Mouse (Mus musculus) left cerebral cortex, adult 2 months (tissue): ENCODE data around the gene Zbp1. TPM values are rescaled to one million over a fixed set of nuclear protein-coding genes. Genes with fewer than 3 reads are reported as not detected.

Experiments
- DNase-seq, 2 experiments: peaks; one replicate each; pipeline ENCODE4 v3.0.0; 2021 to 2022; ENCODE audit warnings: low spot score in 2 of 2, mixed read lengths in 1 of 2; ENCODE audit errors: extremely low spot score in 1 of 2
- H3K27ac ChIP-seq: fragments of 200-600 bp; 2 replicates; pipeline ENCODE4 v1.8.1; 2022
- H3K4me3 ChIP-seq: fragments of 200-600 bp; 2 replicates; pipeline ENCODE4 v1.8.1; 2022
- CTCF ChIP-seq: fragments of 200-600 bp; IDR thresholded peaks from 2 replicates; pipeline ENCODE4 v1.8.1; 2022; ENCODE audit warnings: antibody characterized with exemption, mild to moderate bottlenecking, moderate library complexity
- intact Hi-C: fragments of 180-260 bp; cut with DNase I; formaldehyde crosslinking; loops from one replicate; pipeline ENCODE4 v1.15.1; 2025
- total RNA-seq, 2 experiments: library from RNA; stranded (reverse); gene quantifications; 2 replicates each; pipeline ENCODE4 v1.2.3; 2021

Gene Zbp1
- total RNA-seq, 2 experiments from 2014 or later: 0.36 TPM; not detected in 1

DNA sequence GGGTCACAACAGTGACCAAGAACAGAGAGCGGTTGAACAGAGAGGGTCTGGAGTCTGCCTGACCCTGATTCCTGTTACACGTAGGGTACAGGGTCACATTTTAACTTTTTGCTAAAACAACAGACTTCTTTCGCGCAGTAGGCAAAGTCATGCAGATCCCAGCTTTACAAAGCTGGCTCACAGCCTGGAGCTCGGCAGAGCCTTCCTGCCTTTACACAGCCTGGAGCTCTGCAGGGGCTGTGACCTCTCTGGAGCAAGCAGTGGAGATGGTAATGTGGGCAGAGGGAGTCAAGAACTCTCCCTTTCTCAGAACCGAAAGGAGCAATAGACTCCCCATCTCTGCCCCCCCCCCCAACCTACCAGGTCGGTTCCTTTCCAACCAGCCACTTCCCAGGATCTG lies 6.1 kb upstream of the Zbp1 start:
- no peak for DNase-seq
- intact Hi-C loops: no loop called here
- H3K4me3 ChIP-seq: no peak overlapping the region
- no peak for TF ChIP-seq CTCF
- H3K27ac ChIP-seq: no peak overlapping the region

DNA sequence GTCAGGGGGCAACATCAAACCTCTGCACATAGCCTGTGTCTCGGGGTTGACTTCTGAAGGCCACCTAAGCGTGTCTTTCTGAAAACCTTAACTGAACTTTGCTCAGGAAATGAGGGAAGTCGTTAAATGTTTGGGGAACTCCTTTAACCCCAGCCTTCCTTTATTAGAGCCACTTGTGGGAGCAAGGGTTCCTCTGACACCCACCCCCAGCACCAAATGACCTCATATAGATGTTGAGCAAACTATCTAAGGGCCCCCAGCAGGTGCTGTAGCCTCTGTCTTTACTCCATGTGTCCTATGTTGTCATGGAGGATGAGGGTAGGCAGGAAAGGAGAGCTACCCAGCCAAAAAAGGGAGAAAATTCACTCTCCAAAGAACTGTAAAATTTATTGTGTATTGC lies 5.4 kb upstream of the Zbp1 start:
- intact Hi-C loops: no loop called here
- no peak for TF ChIP-seq CTCF

DNA sequence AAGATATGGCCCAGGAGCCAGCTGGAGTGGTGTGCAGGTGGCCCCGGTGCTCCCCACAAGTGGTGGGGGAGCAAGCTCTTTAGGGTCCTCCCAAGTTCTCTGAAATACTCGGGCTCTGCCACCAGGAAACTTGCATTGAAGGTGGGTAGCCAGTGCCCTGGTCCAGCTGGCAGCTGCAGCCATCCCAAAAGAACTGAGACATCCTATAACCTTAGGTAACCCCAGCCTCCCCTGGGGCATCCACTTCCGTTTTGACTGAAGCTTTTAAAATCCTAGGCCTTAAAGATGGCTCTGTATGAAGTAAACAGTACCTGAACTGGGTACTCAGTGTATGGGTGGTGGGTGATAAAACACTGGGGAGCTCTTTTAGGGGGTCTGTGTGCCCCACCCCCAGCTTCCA lies 4.8 kb upstream of the Zbp1 start:
- DNase-seq: no peak
- no peak overlapping the region for H3K4me3 ChIP-seq
- no peak overlapping the region for H3K27ac ChIP-seq
- intact Hi-C loops: no loop called here
- TF ChIP-seq CTCF: no peak

More for the DNA sequence above, 5.4 kb upstream of the Zbp1 start:
- Histone ChIP-seq H3K27ac (no peak overlapping the region), H3K4me3 (no peak overlapping the region)
- DNase-seq: no peak

DNA sequence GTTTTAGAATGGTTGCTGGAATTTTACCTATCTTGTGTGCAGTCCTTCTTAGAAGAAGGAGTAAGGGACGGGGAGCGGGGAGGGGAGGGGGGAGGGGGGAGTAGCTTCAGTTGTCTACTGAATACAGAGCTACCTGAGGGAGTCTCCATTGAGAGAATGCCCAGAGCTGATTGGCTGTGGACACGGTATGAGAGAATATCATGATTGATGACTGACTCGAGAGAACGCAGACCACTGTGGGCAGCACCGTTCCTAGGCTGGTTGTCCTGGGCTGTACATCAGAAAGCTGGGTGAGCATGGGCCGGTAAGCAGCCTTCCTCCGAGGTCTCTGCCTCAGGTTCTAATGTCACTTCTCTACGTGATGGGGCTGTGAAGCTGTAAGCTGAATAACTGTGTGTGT lies 2.0 kb upstream of the Zbp1 start:
- no peak overlapping the region for H3K4me3 ChIP-seq
- no peak overlapping the region for H3K27ac ChIP-seq
- no peak for DNase-seq
- intact Hi-C loops: no loop called here
- TF ChIP-seq CTCF: no peak

DNA sequence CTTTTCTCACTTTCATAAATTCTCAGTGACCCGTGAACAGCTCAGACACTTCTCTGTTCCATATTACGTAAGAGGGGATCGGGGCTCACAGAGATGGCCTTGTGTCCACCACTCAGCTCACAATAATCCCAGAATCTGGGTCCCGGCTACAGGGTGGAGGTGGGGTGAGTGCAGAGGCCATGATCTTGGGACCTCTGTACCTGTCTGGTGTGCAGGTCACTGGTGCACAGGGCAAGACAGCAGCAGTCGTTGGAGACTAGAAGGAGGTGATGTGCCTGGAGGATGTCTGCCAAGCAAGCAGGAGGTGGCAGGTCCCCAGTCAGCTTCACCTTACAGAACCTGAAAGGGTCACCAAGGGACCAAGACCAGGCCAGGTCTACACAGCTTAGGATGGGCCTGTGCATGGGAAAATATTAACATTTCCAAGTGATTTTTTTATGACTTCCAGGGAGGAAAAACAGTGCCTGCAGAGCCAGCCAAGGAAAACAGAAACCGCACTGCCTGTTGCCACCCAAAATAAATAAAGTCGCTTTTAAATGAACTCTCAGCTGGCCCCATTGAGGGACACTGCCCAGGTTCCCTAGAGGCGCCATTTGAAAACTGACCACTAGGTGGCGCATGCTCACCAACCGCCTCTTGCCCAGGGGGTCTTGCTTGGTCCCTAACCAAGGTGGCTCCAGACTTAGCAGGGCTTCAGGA lies 682 bp upstream of the Zbp1 start:
- peak; percentile 75 for TF ChIP-seq CTCF
- DNase-seq: peak in 1 of 2 experiments; percentile 31
- H3K4me3 ChIP-seq: no peak overlapping the region
- no peak overlapping the region for H3K27ac ChIP-seq
- intact Hi-C loops: loop anchor here (2.0 kb wide), 1 partner anchor 327 kb away; no protein-coding TSS in a partner anchor

DNA sequence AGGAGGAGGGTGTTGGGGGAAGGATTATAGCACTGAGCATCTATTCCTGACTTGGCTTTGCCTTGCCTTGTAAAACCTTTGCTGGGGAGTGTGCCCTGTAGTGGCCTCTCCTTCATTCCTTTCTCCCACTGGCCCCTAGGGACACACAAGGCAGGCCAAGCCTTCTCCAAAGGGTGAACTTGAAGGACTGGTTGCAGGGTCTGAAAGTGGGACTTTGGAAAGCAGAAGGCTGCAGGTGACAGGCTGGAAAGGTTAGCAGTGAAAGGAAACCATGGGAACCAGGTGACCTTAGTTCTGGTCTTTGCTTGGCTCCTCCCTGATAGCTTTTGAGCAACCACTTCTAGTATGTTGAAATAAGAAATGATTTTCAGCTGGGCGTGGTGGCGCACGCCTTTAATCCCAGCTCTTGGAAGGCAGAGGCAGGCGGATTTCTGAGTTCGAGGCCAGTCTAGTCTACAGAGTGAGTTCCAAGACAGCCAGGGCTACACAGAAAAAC lies 912 bp downstream of the Zbp1 start:
- DNase-seq: peak; percentile 3
- intact Hi-C loops: loop anchor here (2.0 kb wide), 1 partner anchor 329 kb away; no protein-coding TSS in a partner anchor
- TF ChIP-seq CTCF: no peak

DNA sequence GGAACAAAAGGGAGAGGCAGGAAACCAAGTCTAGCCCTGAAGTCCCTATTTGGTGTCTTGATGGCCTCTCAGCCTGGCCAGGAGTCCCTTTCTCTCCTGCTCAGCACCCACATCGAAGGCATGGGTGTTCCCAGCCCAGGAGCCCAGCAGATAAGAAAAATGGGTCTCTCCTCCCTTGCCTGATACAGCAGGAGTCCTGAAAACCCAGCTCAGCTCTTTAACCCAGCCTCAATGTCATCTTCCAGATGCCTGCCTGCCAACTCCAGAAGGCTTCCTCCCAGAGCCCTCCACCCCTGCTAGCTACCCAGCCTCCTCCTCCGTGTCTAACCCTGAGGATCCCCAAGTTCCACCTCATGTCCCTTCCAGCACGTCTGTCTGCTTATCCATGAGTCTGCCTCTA lies 1.5 kb downstream of the Zbp1 start:
- Histone ChIP-seq H3K27ac (no peak overlapping the region), H3K4me3 (no peak overlapping the region)
- TF ChIP-seq CTCF: no peak
- DNase-seq: peak in 1 of 2 experiments; percentile 4
- intact Hi-C loops: no loop called here

More for the DNA sequence above, 912 bp downstream of the Zbp1 start:
- no peak overlapping the region for H3K27ac ChIP-seq
- H3K4me3 ChIP-seq: no peak overlapping the region

DNA sequence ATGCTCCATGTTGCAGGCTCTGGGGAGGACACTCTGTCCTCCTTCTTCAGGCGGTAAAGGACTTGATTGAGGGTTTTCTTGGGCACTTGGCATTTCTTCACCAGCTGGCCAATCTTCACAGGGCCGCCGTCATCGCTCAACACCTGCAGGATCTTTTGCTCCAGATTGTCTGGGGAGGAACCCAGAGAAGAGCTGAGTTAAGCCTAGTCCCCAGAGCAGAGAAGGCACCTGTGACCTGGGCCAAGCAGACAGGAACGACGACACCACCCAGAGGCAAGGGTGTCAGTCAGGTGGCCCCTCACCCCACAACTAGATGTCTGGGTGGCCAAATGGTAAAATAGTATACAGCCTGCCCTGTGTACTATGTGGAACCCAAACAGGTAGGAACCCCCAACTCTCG lies 1.9 kb downstream of the Zbp1 start:
- no peak for TF ChIP-seq CTCF
- DNase-seq: peak; percentile 3 to 5
- no peak overlapping the region for H3K27ac ChIP-seq
- intact Hi-C loops: no loop called here
- no peak overlapping the region for H3K4me3 ChIP-seq

DNA sequence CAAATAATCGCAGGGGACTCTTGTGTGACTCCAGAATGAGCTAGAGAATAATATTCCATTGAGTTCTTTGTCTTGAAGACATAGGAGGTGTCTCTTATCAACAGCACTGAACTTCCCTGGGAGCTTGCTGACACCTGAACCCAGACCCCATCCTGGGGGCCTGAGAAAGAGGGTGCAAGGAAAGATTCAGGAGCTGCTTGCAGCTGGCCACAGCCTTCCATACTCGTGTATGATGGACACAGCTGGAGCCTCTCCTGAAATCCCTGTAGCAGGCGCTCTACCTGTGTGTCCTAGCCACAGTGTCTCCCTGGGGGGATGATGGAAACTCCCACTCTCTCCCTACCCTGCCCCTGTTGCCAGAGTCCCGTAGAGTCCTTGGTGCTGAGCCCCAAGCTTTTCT lies 6.5 kb downstream of the Zbp1 start:
- Histone ChIP-seq H3K4me3 (no peak overlapping the region), H3K27ac (no peak overlapping the region)
- no peak for DNase-seq
- TF ChIP-seq CTCF: no peak
- intact Hi-C loops: no loop called here

DNA sequence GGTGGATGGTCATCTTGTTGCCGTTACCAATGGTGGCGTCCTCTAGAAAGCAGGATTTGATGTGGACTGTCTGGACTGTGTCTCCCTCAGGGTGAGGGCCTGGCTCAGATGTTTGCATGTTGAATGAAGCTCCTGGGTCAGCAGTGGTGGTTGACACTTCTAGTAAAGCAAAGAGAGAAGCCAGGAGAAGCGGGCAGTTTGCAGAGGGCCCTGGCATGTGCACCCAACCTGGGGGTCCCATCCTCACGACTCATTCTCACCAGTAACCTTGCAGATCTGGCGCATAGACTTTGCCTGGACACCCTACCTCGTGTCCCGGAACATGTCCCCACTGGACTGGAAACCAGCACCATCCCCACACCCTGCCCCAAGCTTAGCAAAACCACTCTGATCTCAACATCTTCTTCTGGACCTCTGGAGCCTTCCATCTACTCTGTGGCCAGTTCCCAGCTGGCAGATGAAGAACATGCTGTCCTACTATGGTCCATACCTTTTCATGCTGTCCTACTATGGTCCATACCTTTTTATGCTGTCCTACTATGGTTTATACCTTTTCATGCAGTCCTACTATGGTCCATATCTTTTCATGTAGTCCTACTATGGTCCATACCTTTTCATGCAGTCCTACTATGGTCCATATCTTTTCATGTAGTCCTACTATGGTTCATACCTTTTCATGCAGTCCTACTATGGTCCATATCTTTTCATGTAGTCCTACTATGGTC lies 9.5 kb downstream of the Zbp1 start:
- no peak overlapping the region for H3K27ac ChIP-seq
- intact Hi-C loops: no loop called here
- no peak overlapping the region for H3K4me3 ChIP-seq
- no peak for DNase-seq
- no peak for TF ChIP-seq CTCF

DNA sequence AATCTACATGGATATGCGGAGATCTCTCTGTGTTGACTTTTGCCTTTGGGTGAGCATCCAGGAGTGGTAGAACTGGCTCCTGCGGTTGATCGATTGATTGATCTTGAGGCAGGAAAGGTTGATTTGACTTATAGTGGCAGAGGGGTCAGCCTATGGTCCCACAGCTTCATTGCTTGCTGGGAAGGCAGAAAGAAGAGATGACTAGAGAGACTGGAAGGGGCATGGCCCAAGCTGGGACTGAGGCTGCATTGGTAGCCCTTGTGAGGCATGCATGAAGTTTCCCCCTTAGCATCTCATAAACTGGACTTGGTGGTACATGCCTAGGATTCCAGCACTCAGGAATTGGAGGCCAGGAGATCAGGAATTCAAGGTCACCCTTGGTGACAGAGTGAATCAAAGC lies 11.7 kb downstream of the Zbp1 start:
- H3K27ac ChIP-seq: no peak overlapping the region
- no peak for DNase-seq
- no peak for TF ChIP-seq CTCF
- intact Hi-C loops: no loop called here
- no peak overlapping the region for H3K4me3 ChIP-seq

DNA sequence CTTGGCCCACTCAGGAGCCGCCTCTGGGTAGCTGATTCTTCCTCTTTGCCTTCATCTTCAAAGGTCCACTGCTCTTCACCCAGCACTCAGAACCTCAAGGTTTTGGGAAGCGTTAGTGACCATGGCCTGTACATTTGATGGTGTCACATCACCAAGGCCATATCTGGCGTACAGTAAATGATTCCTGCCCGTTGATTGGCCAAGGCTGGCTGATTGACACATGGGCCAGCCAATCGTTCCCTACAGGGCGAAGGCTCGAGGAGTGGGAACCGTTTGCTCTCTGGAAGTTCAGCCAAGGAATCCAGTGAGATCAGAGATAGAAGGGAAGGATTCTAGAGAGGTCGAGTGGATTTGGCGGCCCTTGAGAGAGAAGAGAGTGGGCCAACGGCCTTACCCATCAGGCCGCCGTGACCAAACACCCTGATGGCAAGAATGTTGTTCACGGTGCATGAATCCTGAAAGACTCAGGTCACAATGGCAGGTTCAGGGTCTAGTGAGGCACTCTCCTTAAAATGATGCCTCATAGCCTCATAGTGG lies 13.1 kb downstream of the Zbp1 start:
- no peak for DNase-seq
- no peak overlapping the region for H3K27ac ChIP-seq
- H3K4me3 ChIP-seq: no peak overlapping the region
- intact Hi-C loops: no loop called here
- no peak for TF ChIP-seq CTCF
